Mouse (Mus musculus) kidney, adult 18-20 months (tissue): ENCODE data around the gene Mmel1.
A peak's percentile ranks its signal among the peaks of the same experiment; 100 is the strongest.

Experiments used
- DNase-seq: peaks from one replicate; pipeline ENCODE4 v3.0.0; 2021

The Mmel1 gene

DNA sequence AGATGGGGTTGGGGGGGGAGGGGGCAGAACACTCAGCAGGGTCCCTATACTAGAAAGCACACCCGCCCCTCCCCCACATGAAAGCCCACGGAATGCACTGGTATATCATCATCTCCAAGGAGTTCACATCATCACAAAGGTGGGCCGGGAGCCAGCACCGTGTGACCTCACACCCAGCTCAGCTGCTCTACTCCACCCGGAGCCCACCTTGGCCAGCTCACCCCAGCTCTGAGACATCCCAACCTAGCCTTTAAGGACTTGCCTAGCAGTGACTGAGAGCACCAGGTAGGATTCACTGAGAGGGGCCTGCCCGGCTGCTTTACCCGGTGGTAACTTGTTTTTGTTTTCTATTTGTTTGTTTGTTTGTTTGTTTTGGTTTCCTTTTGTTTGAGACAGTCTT lies at the start of gene Mmel1:
Mmel1 (plus strand) TSS at position 146 of the 400 bp plus-strand sequence.
- DNase-seq, result no peak

DNA sequence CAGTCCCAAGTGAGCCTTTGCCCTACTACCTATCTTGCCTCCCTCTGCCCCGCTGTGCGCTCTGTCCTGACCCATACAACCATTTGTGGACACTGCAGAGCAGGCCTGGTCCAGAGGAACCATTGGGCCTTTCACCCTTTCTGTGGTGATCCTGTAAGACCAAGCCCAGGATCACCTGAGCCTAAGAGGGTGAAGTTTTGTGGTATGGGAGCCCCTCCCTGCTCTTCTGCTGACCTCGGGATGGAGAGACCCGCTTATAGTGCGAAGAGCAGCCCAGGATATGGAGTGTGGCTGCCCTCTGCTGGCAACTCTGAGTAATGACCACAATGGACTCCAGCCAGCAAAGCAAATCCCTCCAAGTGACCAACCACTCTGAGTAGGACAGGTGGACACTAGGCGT lies 43.7 kb upstream of the Mmel1 start:
- DNase-seq, result peak; percentile 46

DNA sequence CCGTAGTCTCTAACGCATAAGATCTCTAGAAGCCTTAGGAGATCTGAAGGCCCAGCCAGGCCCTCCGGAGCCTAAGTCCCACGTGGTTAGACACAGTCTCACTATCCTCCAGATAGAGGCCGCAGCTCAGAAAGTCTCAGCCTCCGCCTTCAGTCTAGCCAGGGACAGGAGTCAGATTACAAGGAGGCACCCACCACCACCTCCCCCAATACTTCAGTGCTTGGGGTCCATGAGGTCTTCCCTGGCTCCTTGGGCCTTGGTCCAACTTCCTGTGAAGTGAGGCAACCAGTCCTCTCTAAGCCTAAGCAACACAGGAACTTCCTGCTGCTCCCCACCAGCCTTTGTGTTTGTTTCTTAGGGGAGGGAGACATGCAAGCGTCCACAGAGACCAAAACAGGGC lies 43.2 kb upstream of the Mmel1 start:
- DNase-seq, result no peak

DNA sequence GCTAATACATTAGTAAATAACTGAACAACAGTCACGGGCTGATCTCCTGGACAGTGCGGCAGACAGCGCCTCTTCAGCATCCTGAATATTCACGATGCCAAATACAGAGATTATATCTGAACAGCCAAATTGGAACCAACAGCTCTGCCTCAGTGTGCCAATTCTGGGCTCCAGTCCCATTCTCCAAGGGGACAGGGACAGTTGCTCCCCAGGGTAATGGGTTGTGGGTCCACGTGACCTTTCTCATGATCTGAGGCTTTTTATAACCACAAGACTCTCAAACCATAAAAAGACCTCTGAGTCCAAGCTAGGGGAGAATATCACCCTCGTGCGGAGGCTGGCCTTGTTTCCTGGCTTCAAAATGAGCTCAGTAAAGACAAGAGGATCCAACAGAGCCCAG lies 42.2 kb upstream of the Mmel1 start:
- no peak for DNase-seq

DNA sequence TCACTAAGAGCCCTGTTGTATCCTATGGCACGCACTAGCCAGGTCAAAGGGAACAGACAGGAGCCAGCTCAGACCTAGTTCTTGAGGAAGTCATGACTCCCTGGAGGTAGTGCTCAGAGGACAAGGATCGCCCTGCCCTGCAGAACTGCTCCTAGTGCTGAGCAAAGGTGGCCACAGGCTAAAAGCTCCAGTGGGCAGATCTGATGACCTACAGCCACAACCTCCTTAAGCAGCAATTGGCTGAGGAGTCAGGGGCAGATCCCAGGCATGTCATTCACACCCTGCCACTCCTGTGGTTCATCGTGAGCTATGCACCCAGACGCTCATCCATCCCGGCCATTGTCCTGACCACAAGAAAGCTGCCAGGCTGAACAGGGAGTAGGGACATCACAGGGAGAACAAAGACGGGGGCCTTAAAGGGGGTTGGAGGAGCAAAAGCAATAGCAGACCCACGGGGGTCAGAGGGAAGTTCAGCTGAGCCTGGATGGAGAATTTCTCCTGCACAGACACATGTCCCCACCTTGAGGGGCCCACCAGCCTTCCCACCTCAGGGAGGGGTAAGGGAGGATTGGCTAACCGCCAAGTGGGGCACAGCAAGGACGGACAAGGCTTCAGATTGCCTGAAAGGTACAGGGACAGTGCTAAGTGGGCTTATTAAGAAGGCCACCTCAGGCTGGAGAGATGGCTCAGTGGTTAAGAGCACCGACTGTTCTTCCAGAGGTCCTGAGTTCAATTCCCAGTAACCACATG lies 41.3 kb upstream of the Mmel1 start:
- no peak for DNase-seq

DNA sequence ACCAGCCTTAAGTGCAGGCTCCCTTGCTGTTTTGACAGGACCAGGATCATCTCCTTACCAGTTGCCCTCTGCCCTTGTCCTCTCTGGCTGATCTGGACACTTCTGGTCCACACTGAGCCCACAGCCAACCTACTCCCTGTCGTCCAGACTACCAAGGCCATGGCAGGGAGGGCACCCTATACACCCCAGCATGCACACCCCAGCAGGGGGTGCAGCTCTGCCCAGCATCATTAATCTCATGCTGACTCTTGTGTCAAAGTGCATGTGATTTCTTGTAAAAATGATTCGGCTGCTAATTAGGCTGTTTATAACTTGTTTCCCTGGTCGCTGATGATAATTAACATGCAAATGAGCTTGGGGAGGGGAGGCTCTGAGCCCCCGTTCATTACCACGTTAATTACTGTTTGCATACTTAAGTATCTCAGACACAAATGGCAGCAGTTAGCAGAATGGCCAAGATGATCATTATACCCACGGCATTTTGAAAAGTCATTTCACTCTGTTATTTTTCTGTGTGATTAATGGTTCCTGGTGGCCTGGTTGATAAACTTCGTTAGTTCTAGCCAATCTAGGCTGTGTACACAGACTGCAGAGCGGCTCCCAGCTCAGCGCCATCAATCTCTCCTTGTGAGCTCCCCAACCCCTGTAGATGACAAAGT lies 37.3 kb upstream of the Mmel1 start:
- DNase-seq, result no peak

DNA sequence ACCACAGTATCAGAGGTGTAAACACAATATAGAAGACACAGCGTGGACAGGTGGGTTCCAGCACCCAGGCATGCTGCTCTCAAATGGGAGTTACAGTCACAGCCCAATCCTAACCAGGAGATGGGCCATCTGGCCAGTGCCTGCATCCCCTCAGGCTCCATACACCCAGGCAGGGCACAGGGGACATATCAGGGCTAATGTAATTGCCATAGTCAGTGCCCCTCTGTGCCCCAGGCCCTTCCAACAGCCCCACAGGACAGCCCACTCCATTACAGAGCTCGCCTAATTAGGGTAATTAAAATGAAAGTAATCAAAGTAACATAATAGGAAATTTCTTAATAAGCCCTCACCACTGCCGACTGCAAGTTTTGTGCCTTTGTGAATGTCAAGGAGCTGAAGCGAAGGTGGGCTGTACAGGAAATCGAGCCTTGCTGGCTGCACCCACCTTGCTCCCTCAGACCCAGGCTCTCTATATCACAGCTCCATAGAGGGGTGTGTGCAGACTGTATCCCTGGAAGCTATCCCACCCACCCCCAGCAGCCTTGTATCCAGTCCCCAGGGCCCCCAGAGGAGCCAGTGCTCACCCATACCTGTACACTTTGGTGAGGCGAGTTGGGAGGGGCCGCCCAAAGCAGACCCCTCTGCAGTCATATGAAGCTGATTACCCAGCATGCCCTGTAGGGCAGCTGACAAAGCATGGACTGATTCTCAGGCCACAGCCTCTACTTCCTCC lies 33.0 kb upstream of the Mmel1 start:
- no peak for DNase-seq

DNA sequence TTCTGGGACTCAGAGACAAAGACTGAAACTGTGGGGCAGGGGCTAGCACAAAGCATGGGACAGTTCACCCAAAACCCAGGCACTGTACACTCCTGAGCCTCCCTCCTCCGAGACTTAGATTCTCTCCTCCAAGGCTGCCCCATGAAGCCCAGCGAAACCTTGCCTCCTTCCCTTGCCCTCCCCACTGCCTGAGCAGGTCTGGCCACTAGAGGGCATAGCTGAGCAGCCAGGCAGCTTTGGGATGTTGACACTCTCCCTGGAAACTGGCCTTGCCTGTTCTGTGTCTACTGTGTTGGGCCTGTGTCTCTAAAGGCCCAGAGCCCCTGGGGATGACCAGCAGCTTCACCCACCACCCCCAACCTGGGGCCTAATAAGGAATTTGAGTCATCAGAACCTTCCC lies 32.2 kb upstream of the Mmel1 start, which contains the start of gene Ttc34:
Ttc34 (plus strand) TSS at position 290 of the 400 bp plus-strand sequence.
- DNase-seq, result peak; percentile 68

DNA sequence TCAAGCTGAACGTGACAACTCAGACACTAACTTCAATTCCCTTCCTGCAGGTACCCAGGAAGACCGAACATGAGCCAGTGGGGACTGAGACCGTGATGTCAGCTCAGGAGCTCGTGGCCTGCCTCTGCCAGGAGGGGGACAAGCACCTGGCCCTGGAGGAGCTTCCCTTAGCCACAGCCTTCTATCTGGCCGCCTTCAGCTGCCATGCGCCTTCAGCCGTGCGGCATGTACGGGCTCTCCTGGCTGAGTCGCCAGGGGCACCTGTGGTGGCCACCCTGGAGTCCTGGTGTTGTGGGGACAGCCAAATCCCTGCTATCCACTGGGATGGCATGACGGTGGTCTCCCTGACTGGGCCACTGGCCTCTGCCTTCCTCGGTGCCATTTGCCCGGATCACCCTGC lies 30.6 kb upstream of the Mmel1 start:
- no peak for DNase-seq

DNA sequence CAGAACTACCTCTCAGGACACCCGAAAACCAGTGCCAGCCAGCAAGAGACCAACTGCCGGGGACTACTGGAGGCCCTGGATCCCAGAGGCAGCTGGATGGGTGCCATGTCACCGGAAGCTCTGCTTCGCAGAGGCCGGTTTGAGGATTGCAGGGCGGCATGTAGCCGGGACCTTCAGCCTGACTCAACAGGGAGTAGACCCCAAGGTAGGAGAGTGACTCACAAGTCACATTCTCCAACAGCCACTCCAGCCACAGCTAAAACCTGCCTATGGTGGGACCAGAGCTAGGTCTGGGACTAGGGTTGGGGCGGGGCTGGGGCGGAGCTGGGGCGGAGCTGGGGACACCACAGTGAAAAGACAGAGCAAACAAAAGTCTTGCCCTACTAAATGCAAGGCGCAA lies 30.0 kb upstream of the Mmel1 start:
- no peak for DNase-seq

DNA sequence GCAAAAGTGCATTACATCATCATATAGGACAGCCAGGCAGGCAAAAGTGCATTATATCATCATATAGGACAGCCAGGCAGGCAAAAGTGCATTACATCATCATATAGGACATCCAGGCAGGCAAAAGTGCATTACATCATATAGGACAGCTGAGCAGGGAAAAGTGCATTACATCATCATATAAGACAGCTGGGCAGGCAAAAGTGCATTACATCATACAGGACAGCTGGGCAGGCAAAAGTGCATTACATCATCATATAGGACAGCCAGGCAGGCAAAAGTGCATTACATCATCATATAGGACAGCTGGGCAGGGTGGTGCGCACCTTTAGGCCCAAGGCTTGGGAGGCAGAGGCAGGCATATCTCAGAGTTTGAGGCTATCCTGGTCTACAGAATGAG lies 16.7 kb upstream of the Mmel1 start:
- DNase-seq, result no peak

DNA sequence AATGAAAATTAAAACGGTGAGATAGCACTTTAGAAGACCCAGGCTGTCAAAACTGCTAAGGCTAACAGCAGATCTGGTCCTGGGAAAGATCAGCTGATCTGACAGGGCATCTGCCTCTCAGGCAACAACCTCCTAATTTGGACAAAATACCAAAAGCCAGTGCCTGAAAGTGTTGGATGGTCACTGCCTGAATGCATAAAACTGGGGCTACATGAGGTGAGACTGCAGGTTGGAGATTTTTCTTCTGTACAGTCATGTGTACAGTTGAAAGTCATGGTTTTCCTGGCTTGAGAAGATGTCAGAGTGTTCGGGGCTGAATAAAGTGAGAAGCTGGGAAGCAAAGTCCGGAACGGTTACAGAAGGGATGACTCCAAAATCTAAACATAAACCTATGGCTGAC lies 15.5 kb upstream of the Mmel1 start:
- DNase-seq, result no peak

DNA sequence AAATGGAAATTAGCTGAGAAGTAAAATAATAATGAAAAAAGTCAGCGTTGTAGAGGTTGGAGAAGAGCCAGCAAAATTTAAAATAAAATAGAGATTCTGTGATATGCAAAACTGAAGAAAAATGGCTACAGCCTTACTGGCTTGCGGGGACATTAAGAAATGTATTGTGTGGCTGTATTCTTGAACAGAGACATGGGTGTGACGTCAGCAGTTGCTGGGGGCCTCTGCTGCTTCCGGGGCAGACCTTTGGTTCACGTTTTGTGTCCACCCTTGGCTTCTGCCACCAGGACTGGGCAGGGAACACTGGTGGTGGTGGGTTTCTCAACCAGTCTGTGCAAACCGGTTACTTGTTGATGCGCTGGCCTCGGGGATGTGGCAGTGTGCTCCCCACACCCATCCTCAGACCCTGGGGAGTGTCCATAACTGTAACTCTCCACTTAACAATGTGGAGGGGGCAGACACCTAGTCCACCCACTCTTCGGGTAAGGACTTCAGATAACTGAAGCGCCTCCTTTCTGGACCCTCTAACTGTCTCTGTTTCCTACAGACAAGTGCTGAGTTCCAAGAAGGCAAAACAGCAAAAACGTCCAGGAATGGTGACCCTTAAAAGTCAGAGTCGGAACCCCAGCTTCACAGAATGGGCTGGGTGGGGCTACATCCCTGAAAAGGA lies 14.6 kb upstream of the Mmel1 start:
- DNase-seq, result no peak

DNA sequence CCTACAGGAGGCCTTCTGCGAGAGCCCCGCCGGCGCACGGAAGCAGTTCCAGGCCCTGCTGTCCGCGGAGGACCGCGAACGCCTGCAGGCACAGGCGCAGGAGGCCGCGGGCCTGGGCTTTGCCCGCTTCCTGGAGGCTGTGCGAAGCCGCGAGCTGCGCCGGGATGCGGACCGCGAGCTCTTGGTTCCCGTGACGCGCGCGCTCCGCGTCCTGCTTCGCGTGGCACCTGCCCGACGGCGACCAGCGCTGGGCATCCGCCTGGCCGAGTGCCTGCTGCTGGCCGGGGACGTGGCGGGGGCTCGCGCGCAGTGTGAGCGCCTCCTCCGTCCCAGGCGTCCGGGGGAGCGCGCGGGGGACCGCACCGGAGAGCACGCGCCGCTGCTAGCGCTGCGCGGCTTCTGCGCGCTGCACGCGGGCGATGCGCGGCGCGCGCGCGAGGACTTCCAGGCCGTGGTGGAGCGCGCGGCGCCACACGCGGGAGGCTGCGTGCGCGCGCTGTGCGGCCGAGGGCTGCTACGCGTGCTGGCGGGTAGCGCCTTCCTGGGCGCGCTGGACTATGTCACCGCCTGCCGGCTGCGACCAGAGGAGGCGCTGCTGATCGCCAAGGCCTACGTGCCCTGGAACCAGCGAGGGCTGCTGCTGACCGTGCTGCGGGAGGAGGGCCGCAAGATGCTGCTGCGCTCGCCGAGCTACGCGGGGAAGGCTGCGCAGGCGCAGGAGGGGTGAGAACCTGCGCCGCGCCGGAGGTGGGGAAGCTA lies 13.5 kb upstream of the Mmel1 start:
- peak; percentile 69 for DNase-seq

DNA sequence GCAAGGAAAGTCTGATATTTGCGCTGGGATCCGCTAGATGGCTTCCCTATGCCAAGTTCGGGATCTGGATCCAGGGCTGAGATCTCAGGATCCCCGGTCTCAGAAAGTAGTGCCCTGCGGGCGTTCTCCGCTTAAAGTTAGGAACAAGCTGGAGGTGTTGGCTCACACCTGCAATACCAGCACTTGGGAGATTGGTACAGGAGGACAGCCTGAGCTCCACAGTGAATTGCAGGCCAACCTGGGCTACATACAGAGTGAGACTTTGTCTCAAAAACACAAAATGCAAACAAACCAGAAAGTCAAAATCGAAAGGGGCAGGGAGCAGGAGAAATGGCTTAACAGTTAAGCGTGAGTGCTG lies 12.9 kb upstream of the Mmel1 start:
- DNase-seq, result no peak

DNA sequence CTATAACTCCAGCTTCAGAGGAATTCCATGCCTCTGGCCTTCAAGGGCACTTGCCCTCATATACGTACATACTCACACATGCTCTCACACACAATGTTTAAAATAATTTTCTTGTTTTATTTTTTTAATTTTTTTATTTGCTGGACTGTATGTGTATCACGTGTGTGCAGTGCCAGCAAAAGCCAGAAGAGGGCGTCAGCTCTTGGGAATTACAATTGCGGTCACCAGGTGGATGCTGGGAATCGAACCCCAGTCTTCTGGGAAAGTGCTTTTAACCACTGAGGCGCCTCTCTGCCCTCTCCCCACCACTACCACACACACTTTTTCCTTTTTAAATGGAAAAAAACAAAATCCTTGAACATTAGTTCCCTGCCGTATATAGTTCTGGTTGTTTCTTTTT lies 12.5 kb upstream of the Mmel1 start:
- no peak for DNase-seq

DNA sequence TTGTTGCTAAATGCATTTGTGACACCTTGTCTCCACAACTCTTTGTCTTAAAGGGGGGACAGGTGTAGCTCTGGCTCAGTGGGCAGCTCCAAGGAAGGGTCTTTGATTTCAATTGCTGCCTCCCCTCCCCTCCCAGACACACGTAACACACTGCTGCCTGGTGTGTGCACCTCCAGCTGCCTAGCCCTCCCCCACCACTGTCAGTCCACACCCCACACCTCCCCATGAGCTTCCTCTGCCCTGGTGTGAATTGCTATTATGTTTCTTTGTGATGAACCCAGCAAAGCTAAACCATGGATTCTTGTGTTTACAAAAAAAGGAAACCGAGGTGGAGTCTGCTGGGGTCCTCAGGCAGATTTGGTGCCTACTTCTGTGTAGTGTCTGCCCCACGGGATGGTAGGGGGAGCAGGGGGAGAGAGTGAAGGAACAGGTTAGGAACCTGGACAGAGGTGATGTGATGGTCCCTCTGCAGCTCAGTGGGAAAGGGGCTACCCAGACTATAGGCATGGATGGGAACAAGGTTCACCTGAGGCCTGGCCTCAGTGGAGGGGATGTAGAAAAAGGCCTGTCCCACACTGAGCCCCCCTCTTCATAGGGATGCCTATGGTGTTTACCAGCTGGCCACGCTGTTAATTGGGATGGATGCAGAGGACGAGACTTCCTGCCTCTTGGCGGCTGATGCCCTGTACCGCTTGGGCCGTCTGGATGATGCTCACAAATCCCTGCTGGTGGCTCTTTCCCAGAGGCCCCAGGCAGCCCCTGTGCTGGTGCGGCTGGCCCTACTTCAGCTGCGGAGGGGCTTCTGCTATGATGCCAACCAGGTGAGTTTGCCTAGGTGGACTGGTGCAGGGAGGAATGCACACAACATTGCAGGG lies 11.8 kb upstream of the Mmel1 start:
- no peak for DNase-seq

DNA sequence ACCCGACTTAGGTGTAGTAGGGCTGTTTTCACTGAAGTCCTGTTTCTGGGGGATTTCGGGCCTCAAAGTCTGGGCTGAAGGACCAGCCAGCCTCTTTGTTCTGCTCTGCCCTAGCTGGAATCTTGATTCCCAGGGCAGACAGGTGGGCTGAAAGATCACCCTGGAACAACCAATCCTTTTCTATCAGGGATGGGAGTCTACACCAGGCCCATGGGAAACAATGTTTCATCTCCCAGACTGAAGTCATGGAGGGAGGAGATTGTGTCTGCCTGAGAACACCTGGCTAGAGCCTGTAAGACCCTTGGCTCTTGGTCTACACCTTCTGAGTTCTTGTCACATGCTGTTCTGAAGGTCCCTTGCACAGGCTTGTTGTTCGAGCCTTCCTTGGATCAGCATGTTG lies 10.8 kb upstream of the Mmel1 start:
- DNase-seq, result no peak

DNA sequence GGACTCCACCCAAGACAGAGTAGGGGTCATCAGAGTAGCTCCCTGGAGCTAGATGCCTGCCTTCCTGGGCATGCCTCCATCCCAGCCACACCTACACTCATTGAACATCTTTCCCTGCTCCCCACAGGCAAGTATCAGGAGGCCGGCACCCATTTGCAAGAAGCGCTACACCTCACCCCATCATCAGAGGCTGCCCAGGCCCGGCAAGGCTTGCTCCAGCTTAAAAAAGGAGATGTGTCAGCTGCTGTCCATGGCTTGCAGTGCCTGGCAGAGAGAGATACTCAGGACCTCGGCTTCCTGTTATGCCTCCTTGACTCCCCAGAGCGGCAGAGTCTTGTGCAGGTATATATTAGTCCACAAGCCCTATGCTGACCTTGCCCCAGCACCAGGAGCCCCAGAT lies 7.4 kb upstream of the Mmel1 start:
- DNase-seq, result no peak

DNA sequence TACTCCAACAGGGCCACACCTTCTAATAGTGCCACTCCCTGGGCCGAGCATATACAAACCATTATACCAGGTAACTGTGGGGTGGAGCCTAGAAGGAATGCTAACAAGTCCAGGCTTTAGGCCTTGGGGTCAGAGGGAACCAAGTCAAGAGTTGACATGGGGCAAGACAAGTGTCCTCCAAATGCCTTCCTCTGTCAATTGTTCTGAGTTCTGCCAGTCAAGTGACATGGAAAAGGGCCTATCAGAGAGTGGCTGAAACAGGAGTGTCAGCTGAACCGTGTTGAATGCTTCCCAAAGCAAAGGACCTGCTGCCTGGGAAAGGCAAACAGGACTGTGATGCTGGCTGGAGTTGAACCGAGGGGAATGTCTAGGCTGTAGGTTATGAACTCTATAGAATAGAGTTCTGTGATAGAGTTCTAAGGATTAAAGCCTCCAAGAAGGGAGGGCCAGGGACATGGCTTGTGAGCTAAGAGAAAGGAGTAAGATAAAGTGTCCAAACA lies 5.9 kb upstream of the Mmel1 start:
- DNase-seq, result no peak

DNA sequence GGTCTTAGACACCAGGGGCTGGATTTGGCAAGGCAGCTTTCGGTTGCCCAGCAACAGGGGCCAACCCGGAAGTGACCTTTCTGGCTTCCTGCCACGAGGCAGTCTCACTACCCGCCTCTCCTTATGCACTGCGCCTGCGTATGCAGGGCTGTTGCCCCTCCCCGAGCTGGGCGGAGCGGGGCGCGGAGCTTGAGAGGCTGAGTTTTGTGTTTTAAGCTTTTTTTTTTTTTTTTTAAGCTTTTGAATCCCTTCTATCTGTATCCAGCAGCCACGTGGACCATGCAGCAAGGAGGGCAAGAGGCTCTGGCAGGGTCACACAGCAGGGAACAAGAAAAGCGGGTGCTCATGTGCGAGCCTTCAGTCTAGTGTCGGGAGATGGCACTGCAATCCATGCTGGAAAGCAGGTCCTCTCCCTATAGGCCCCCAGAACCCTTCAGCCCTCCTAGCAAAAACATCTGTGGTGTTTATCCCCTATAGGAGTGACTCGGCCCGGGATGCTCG lies 5.1 kb upstream of the Mmel1 start:
- DNase-seq, result peak; percentile 92
